Mouse (Mus musculus): ENCODE data around the gene Chst15.

DNA sequence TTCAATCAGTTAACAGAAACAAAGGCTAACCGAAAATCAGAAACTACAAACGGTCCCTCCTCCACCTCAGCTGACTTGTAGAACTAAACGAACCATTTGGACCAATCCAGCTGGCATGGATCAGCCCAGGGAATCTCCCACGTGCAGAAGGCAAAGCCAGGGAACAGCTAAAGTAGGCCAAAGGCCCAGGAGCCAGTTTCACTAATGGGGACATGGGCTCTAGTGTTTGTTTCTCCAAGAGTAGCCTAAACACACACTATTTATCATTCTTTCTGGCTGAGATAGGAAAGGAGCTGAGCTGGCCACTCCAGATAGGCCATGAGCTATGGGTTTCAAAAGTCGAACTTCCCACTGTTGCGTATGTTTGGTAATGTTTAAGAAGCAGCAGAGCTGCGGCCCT, 58.2 kb downstream of the Chst15 start:
- no peak for TF ChIP-seq CTCF (conservative IDR thresholded peaks at IDR 0.05; ENCODE audit: low read length)
- no peak for TF ChIP-seq NANOG (IDR thresholded peaks at IDR 0.05; ENCODE audit: borderline replicate concordance, low read length)
- no peak for TF ChIP-seq POU5F1 (IDR thresholded peaks at IDR 0.05; ENCODE audit: borderline replicate concordance, low read length)

Data from E14TG2a.4 (cell line).